ENCODE assay signal across 9 mouse cellular contexts in the genomic region with DNA sequence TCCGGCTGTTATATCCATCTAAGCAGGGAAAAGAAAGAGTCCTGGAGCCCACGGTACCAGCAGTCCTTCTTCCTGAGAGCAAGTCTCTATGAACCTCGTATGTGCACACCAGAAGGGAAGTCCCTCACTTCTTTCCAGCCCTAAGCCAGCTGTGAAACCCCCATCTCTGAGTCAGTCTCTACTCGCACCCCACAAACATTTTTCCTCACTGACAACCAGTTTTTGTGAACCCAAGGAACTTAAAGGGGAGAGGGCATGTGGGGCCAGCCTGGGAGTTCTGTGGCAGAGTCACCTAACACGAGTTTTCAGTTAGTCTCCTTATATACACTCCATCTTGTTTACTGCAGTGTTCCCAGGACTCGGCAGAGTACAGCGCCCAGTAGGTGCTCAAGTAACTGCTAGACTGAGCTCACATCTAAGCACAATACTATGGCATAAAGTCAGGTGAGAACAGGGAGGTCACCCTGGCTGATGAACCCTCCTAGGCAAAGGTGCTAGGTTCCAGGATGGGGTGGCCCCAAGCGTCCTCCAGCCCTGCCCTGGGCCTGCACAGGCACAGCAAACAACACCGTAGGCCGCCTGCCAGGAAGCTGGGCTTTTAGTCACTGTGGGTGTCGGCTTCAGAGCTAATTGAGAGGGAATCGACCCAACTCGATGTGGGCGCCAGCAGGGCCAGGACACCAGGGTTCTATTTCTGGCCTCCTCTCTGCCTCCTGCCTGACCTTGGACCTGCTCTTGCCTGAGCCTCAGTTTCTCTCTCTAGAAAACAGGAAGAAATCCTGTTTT. TPM values are rescaled to one million over a fixed set of nuclear protein-coding genes. Genes with fewer than 3 reads are reported as not detected.
DNase-seq lines count a peak whose midpoint lies in the region.
"Had no signal": no experiment of that assay in that cellular context is flagged by ENCODE, and none has a peak within 500 bp of the region (broad histone marks: within the 10 kb centered on the region; RNA-seq: fewer than 3 reads in every experiment).

No protein-coding gene starts in this region.

- peaks cover 99% of the 10 kb centered on the region for H3K4me1 ChIP-seq in limb, embryonic 10.5 days

- no peaks in the 10 kb centered on the region for H3K9me3 ChIP-seq in limb, embryonic 10.5 days (replicated peaks)
- H3K9me3 ChIP-seq: liver, embryonic 15.5 days had no signal

- H3K4me3 ChIP-seq in limb, embryonic 10.5 days: peak overlapping the region; percentile 15; the same call in 1 of the 2 replicates
- H3K4me3 ChIP-seq: liver, embryonic 15.5 days had no signal

- H3K27me3 ChIP-seq in limb, embryonic 10.5 days (ENCODE audit: low read depth, poor library complexity, severe bottlenecking): no peaks in the 10 kb centered on the region

- peak overlapping the region; percentile 98 for H3K27ac ChIP-seq in limb, embryonic 10.5 days
- H3K27ac ChIP-seq: liver, embryonic 15.5 days had no signal

- peak; percentile 47 to 63 for DNase-seq in cerebellum, postnatal 10 days
- DNase-seq in cerebellum, adult 9-10 months: no peak
- peak; percentile 26 for DNase-seq in right cerebral cortex, adult 18-20 months
- DNase-seq in right cerebral cortex, adult 2 months (ENCODE audit: low spot score in 2 of 2): no peak
- no peak for DNase-seq in limb, embryonic 10.5 days (ENCODE audit: low spot score)
- DNase-seq in urinary bladder, postnatal 36 days (ENCODE audit: low spot score in 2 of 2): peak; percentile 65 to 76
- DNase-seq in ovary, postnatal 14 days (ENCODE audit: low spot score): no peak
- DNase-seq in thymus, postnatal 4 days: no peak

- H3K36me3 ChIP-seq in limb, embryonic 10.5 days: peaks cover 88% of the 10 kb centered on the region
- H3K36me3 ChIP-seq: liver, embryonic 15.5 days had no signal

- 53% methylated on average over 14 of the region's 14 CpGs for WGBS in limb, embryonic 10.5 days

RNA-seq across cellular contexts. Expression of gene Sema3f, which starts 6.7 kb away (rescaled TPM):
- polyA plus RNA-seq in limb, embryonic 10.5 days (2016; fragmentation: Nextera tagmentation; extraction: Ambion mirVana): 31.7 and 33.6 TPM in 2 replicates

RNA-seq across cellular contexts. Expression of gene Gnat1, which starts 24.0 kb away (rescaled TPM):
- polyA plus RNA-seq in limb, embryonic 10.5 days (2016; fragmentation: Nextera tagmentation; extraction: Ambion mirVana): 2.6 and 3.3 TPM in 2 replicates

RNA-seq across cellular contexts. Expression of gene Slc38a3, which starts 34.2 kb away (rescaled TPM):
- polyA plus RNA-seq in limb, embryonic 10.5 days (2016; fragmentation: Nextera tagmentation; extraction: Ambion mirVana): 3.9 and 4.3 TPM in 2 replicates

Comparison
In these comparisons a context has a peak if more than half of its experiments do, and no peak if none do; other contexts are left out.
1. DNase-seq: peak in cerebellum, postnatal 10 days (2 of 2), right cerebral cortex, adult 18-20 months (single experiment) and urinary bladder, postnatal 36 days (2 of 2); none in cerebellum, adult 9-10 months (single experiment), right cerebral cortex, adult 2 months (0 of 2), limb, embryonic 10.5 days (single experiment), ovary, postnatal 14 days (single experiment) and thymus, postnatal 4 days (single experiment).